In the genomic region with DNA sequence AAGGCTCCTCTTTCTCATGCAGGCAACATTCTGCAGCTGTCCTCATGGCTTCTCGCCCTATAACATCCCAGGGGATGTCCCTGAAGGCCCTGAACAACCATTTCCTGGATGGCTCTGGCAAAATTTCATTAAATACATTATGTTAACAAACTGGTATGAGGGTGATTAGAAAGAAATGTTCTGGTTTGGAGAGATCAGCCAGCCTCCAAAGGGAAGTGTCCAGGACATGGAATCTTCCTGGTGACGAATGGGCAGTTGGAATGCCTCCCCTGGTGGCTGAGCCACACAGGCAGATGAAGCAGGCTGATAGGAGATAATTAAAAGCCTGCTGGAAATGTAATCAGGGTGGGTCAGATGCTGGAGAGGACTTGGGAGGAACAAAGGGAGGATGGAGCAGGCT, we compare ENCODE assay signal across 10 mouse cellular contexts. TPM values are rescaled to one million over a fixed set of nuclear protein-coding genes. Genes with fewer than 3 reads are reported as not detected.
DNase-seq lines count a peak whose midpoint lies in the region; ATAC-seq and TF ChIP-seq lines count a peak whose summit lies in the region.
"Had no signal": no experiment of that assay in that cellular context is flagged by ENCODE, and none has a peak within 500 bp of the region (broad histone marks: within the 10 kb centered on the region; RNA-seq: fewer than 3 reads in every experiment).

No protein-coding gene starts in this region.

- 0 out of 2 replicates have a peak, but pooled peaks have one; percentile 6 for TF ChIP-seq CTCF in layer of hippocampus, adult 2 months (conservative IDR thresholded peaks at IDR 0.05)

- peaks cover 62% of the 10 kb centered on the region for H3K4me1 ChIP-seq in heart, embryonic 13.5 days
- H3K4me1 ChIP-seq in neural tube, embryonic 13.5 days (replicated peaks): peaks cover 71% of the 10 kb centered on the region

- no peak for ATAC-seq in heart, embryonic 13.5 days (ENCODE audit: extremely low read depth, insufficient number of reproducible peaks, low FRiP score, low TSS enrichment)
- 0 out of 2 replicates have a peak, but pooled peaks have one; percentile 1 for ATAC-seq in neural tube, embryonic 13.5 days (ENCODE audit: low read depth)

- 49% methylated on average over 2 of the region's 2 CpGs for WGBS in heart, embryonic 13.5 days
- 30% methylated on average over 2 of the region's 2 CpGs for WGBS in neural tube, embryonic 13.5 days

- H3K9me3 ChIP-seq in heart, embryonic 13.5 days: no peaks in the 10 kb centered on the region
- H3K9me3 ChIP-seq in neural tube, embryonic 13.5 days: no peaks in the 10 kb centered on the region
- H3K9me3 ChIP-seq: embryonic facial prominence, embryonic 12.5 days; megakaryocyte, embryonic 14.5 days had no signal

- H3K27me3 ChIP-seq in heart, embryonic 13.5 days (replicated peaks): 0 out of 2 replicates have a peak, but pooled peaks cover 14% of the 10 kb centered on the region
- no peaks in the 10 kb centered on the region for H3K27me3 ChIP-seq in neural tube, embryonic 13.5 days
- H3K27me3 ChIP-seq: embryonic facial prominence, embryonic 12.5 days had no signal

- DNase-seq in layer of hippocampus, adult 2 months (ENCODE audit: low spot score in 2 of 2): no peak
- no peak for DNase-seq in layer of hippocampus, postnatal 25 days (ENCODE audit: extremely low spot score in 1 of 2, low spot score in 1 of 2)
- peak; percentile 34 to 47 for DNase-seq in kidney, postnatal 4 days
- DNase-seq in urinary bladder, postnatal 4 days (ENCODE audit: low spot score in 2 of 2): no peak
- DNase-seq in frontal cortex, postnatal 10 days (ENCODE audit: low spot score in 2 of 2): no peak
- DNase-seq in spleen, postnatal 4 days (ENCODE audit: low spot score in 2 of 2): no peak

- H3K4me2 ChIP-seq in heart, embryonic 13.5 days: no peak overlapping the region
- no peak overlapping the region for H3K4me2 ChIP-seq in neural tube, embryonic 13.5 days
- H3K4me2 ChIP-seq: embryonic facial prominence, embryonic 12.5 days had no signal

- peaks cover 20% of the 10 kb centered on the region for H3K36me3 ChIP-seq in heart, embryonic 13.5 days
- H3K36me3 ChIP-seq in neural tube, embryonic 13.5 days: no peaks in the 10 kb centered on the region
- H3K36me3 ChIP-seq: embryonic facial prominence, embryonic 12.5 days had no signal

- no peak overlapping the region for H3K27ac ChIP-seq in layer of hippocampus, adult 2 months
- H3K27ac ChIP-seq in heart, embryonic 13.5 days (replicated peaks): peak overlapping the region; percentile 32
- H3K27ac ChIP-seq in neural tube, embryonic 13.5 days (replicated peaks): peak overlapping the region; percentile 30

- H3K4me3 ChIP-seq in layer of hippocampus, adult 2 months: no peak overlapping the region
- H3K4me3 ChIP-seq in heart, embryonic 13.5 days: no peak overlapping the region
- no peak overlapping the region for H3K4me3 ChIP-seq in neural tube, embryonic 13.5 days
- H3K4me3 ChIP-seq: embryonic facial prominence, embryonic 12.5 days; megakaryocyte, embryonic 14.5 days had no signal

- H3K9ac ChIP-seq in heart, embryonic 13.5 days: peak overlapping the region; percentile 2
- H3K9ac ChIP-seq in neural tube, embryonic 13.5 days: 0 out of 2 replicates have a peak overlapping the region, but pooled peaks have one; percentile 41
- H3K9ac ChIP-seq: embryonic facial prominence, embryonic 12.5 days had no signal

RNA-seq across cellular contexts. Expression of a gene that starts 27.3 kb away (rescaled TPM):
- 100 to 1,000 TPM; 141 to 144 TPM for total RNA-seq in layer of hippocampus, adult 2 months (2021)
- 100 to 1,000 TPM; 136 to 139 TPM for total RNA-seq in layer of hippocampus, postnatal 25 days (2021)
- polyA plus RNA-seq in heart, embryonic 13.5 days (2015; fragmentation: Nextera tagmentation; extraction: Ambion mirVana): 59.0 and 64.6 TPM in 2 replicates
- polyA plus RNA-seq in neural tube, embryonic 13.5 days (2015; fragmentation: Nextera tagmentation; extraction: Ambion mirVana): 69.4 and 77.5 TPM in 2 replicates

Comparison
In these comparisons a context has a peak if more than half of its experiments do, and no peak if none do; other contexts are left out.
1. DNase-seq: peak in kidney, postnatal 4 days (2 of 2); none in layer of hippocampus, adult 2 months (0 of 2), layer of hippocampus, postnatal 25 days (0 of 2), urinary bladder, postnatal 4 days (0 of 2), frontal cortex, postnatal 10 days (0 of 2) and spleen, postnatal 4 days (0 of 2).